Mouse (Mus musculus) heart, postnatal 0 days (tissue): Measurements from ENCODE around the gene Cdk5r2. TPM values are rescaled to one million over a fixed set of nuclear protein-coding genes. Genes with fewer than 3 reads are reported as not detected.

Source experiments
- ATAC-seq: fragments of 200-750 bp; cut with Nextera tagmentation; 2 replicates; pipeline ENCODE4 v1.8.0; 2017; ENCODE audit warnings: low read depth, moderate number of reproducible peaks, moderate library complexity; ENCODE audit not compliant: insufficient read depth
- DNase-seq: peaks from one replicate; pipeline ENCODE4 v3.0.0-alpha.2; 2016; ENCODE audit warnings: low spot score
- H3K27ac ChIP-seq: fragments of 300-500 bp; sonication (generic); 2 replicates; pipeline ENCODE4 v1.5.1; 2014; ENCODE audit warnings: low read depth, mild to moderate bottlenecking
- H3K27me3 ChIP-seq: fragments of 300-500 bp; sonication (generic); 2 replicates; pipeline ENCODE4 v1.6.1; 2014; ENCODE audit warnings: low read length, mixed read lengths; ENCODE audit not compliant: control insufficient read depth, insufficient read depth
- H3K36me3 ChIP-seq: fragments of 300-500 bp; sonication (generic); replicated peaks from 2 replicates; pipeline ENCODE4 v1.6.1; 2014; ENCODE audit warnings: low read length, mixed read lengths; ENCODE audit not compliant: control insufficient read depth, insufficient read depth
- H3K4me1 ChIP-seq: fragments of 300-500 bp; sonication (generic); 2 replicates; pipeline ENCODE4 v1.6.1; 2014; ENCODE audit warnings: antibody characterized with exemption; ENCODE audit not compliant: control insufficient read depth, insufficient read depth
- H3K4me2 ChIP-seq: fragments of 300-500 bp; sonication (generic); 2 replicates; pipeline ENCODE4 v1.6.1; 2014; ENCODE audit warnings: low read depth, mild to moderate bottlenecking, low read length, moderate library complexity
- H3K4me3 ChIP-seq: fragments of 300-500 bp; sonication (generic); 2 replicates; pipeline ENCODE4 v1.5.1; 2014; ENCODE audit warnings: low read depth, low read length
- H3K9ac ChIP-seq: fragments of 300-500 bp; sonication (generic); replicated peaks from 2 replicates; pipeline ENCODE4 v1.6.1; 2014; ENCODE audit warnings: low read depth, low read length, mixed read lengths
- H3K9me3 ChIP-seq: fragments of 300-500 bp; sonication (generic); replicated peaks from 2 replicates; pipeline ENCODE4 v1.6.1; 2016; ENCODE audit warnings: low read length; ENCODE audit not compliant: control insufficient read depth
- CTCF ChIP-seq: IDR thresholded peaks from 2 replicates; pipeline ENCODE4 v1.5.1; 2016; ENCODE audit warnings: antibody characterized with exemption, control low read depth, low read depth
- EP300 ChIP-seq: IDR thresholded peaks from 2 replicates; pipeline ENCODE4 v1.6.1; 2016; ENCODE audit warnings: antibody characterized with exemption, low read depth
- WGBS: fragments of 180-500 bp; shearing (Covaris S2); extraction: QIAGEN DNeasy Blood & Tissue Kit; methylation state at CpG from one replicate; pipeline ENCODE4 v1.1.7; 2014; 5-methylcytosine and 5-hydroxymethylcytosine counted together
- polyA plus RNA-seq: library from polyadenylated mRNA; unstranded; fragments of >200 nt; fragmentation: Nextera tagmentation; extraction: Ambion mirVana; gene quantifications from 2 replicates; pipeline ENCODE4 v1.2.1, GENCODE M21; 2015
- total RNA-seq: library from RNA; depleted of rRNA; stranded (reverse); fragments of >200 nt; gene quantifications from 2 replicates; pipeline ENCODE4 v1.2.3, GENCODE M21; 2014; ENCODE audit warnings: low replicate concordance

The Cdk5r2 gene
- total and polyA plus RNA-seq, 2 experiments from 2014 or later, result not detected

DNA sequence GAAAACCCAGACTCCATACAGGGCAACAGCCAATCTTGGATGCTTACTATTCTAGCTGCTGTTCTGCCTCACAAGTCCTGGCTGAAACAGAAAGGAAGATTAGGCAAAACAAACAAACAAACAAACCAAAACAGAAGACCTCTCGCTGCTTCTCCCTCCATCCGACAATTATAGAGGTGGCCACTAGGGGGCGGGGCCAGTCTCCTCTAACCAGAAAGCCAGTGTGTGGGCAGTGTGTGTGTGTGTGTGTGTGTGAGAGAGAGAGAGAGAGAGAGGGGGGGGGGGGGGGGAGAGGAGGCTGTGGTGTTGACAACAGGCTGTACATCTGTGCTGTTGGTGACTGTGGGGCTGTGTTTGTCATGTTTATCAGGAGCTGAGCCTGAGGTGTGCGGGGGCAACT, 40.2 kb downstream of the Cdk5r2 start:
- Histone ChIP-seq H3K27me3 (peaks cover 97% of the 10 kb centered on the region), H3K9ac (no peak overlapping the region), H3K4me1 (no peaks in the 10 kb centered on the region), H3K36me3 (no peaks in the 10 kb centered on the region), H3K4me2 (no peak overlapping the region), H3K9me3 (no peaks in the 10 kb centered on the region), H3K4me3 (no peak overlapping the region), H3K27ac (no peak overlapping the region)
- 20% methylated on average over 4 of the region's 4 CpGs for WGBS
- DNase-seq (peak; percentile 34), ATAC-seq (peak; percentile 28; the same call in 1 of the 2 replicates)
- TF ChIP-seq EP300, result no peak
- TF ChIP-seq CTCF, result peak; percentile 69

DNA sequence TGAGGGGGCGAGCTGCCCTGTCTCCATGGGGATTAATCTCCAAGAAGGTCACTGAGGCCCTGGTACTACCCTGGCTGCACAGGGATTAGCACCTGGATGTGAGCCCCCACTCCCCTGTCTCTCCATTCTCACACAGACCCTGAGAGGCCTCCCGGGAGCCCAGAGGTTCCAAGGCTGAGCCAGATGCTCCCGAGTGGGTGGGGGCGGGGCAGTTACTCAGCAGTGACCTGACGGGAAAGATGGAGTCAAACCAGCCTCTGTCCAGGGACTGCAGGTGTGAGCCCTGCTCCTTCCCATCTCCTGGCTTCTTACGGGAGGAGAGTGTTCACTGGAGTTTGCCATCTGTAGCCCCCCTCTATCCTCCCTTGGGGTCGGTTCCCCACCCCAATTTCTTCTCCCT, 43.2 kb downstream of the Cdk5r2 start:
- Histone ChIP-seq H3K36me3 (no peaks in the 10 kb centered on the region), H3K9me3 (no peaks in the 10 kb centered on the region), H3K27ac (no peak overlapping the region), H3K4me2 (no peak overlapping the region), H3K9ac (no peak overlapping the region), H3K4me1 (no peaks in the 10 kb centered on the region), H3K4me3 (no peak overlapping the region), H3K27me3 (peaks cover 97% of the 10 kb centered on the region)
- WGBS, result 4% methylated on average over 7 of the region's 7 CpGs
- ATAC-seq (no peak), DNase-seq (no peak)
- TF ChIP-seq CTCF (no peak), EP300 (no peak)

GRCm38 (mm10) chr1:74898656-74899431, 44.1 kb downstream of the Cdk5r2 start:
- ATAC-seq (no peak), DNase-seq (no peak)
- H3K9me3 ChIP-seq, result no peaks in the 10 kb centered on the region
- H3K36me3 ChIP-seq, result no peaks in the 10 kb centered on the region
- H3K27me3 ChIP-seq, result peaks cover 95% of the 10 kb centered on the region
- H3K9ac ChIP-seq, result no peak overlapping the region
- H3K4me3 ChIP-seq, result no peak overlapping the region
- WGBS, result 3% methylated on average over 7 of the region's 10 CpGs
- no peak overlapping the region for H3K4me2 ChIP-seq
- no peak overlapping the region for H3K27ac ChIP-seq
- TF ChIP-seq EP300, result no peak
- TF ChIP-seq CTCF, result no peak
- H3K4me1 ChIP-seq, result no peaks in the 10 kb centered on the region

GRCm38 (mm10) chr1:74900341-74901285, 45.9 kb downstream of the Cdk5r2 start:
- no peak overlapping the region for H3K9ac ChIP-seq
- ATAC-seq, result no peak
- no peak for DNase-seq
- no peak overlapping the region for H3K27ac ChIP-seq
- peaks cover 87% of the 10 kb centered on the region for H3K27me3 ChIP-seq
- WGBS, result 3% methylated on average over 63 of the region's 66 CpGs
- no peaks in the 10 kb centered on the region for H3K36me3 ChIP-seq
- no peaks in the 10 kb centered on the region for H3K9me3 ChIP-seq
- no peak for TF ChIP-seq CTCF
- TF ChIP-seq EP300, result no peak
- peak overlapping the region; percentile 47 for H3K4me2 ChIP-seq
- peak overlapping the region; percentile 28 for H3K4me3 ChIP-seq
- no peaks in the 10 kb centered on the region for H3K4me1 ChIP-seq

DNA sequence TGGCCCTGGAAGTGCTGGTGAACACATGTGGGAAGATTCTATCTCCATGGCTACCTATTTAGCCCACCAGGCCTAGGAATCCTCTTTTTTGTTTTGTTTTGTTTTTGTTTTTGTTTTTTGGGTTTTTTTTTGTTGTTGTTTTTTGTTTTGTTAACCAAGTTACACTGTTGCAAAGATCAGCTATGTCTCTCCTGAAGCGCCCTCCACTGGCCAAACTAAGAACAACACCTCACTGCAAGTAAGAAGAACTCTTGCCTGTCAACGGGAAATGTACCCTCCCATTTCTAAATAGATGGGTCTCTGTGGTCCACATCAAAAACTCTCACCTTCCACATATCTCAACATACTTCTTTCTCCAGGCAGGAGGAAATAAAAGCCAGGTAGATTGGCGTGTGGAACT, 47.0 kb downstream of the Cdk5r2 start:
- no peak for DNase-seq

More for the DNA sequence above, 47.0 kb downstream of the Cdk5r2 start:
- WGBS, result 7% methylated on average over 3 of the region's 3 CpGs
- peaks cover 81% of the 10 kb centered on the region for H3K27me3 ChIP-seq
- ATAC-seq, result no peak
- H3K4me2 ChIP-seq, result no peak overlapping the region
- H3K9me3 ChIP-seq, result no peaks in the 10 kb centered on the region
- H3K4me3 ChIP-seq, result no peak overlapping the region
- TF ChIP-seq CTCF (peak; percentile 39), EP300 (no peak)
- no peaks in the 10 kb centered on the region for H3K4me1 ChIP-seq
- no peaks in the 10 kb centered on the region for H3K36me3 ChIP-seq
- H3K9ac ChIP-seq, result no peak overlapping the region
- no peak overlapping the region for H3K27ac ChIP-seq
